Mouse (Mus musculus) forebrain, embryonic 12.5 days (tissue): ENCODE data around the gene Gm3005. TPM values are rescaled to one million over a fixed set of nuclear protein-coding genes. Genes with fewer than 3 reads are reported as not detected.
"Not testable (repeated sequence)": the region's sequence is repeated elsewhere in the genome, so short reads cannot be mapped to it uniquely, and the experiment has no call there.

Source experiments
- ATAC-seq: fragments of 200-750 bp; cut with Nextera tagmentation; 2 replicates; pipeline ENCODE4 v1.8.0; 2017; ENCODE audit warnings: moderate TSS enrichment; ENCODE audit not compliant: low FRiP score
- H3K27ac ChIP-seq: fragments of 300-500 bp; sonication (generic); 2 replicates; pipeline ENCODE4 v1.5.1; 2016; ENCODE audit warnings: mild to moderate bottlenecking
- H3K27me3 ChIP-seq: fragments of 300-500 bp; sonication (generic); 2 replicates; pipeline ENCODE4 v1.6.1; 2016; ENCODE audit warnings: mild to moderate bottlenecking
- H3K36me3 ChIP-seq: fragments of 300-500 bp; sonication (generic); replicated peaks from 2 replicates; pipeline ENCODE4 v1.6.1; 2016; ENCODE audit warnings: mild to moderate bottlenecking
- H3K4me1 ChIP-seq: fragments of 300-500 bp; sonication (generic); 2 replicates; pipeline ENCODE4 v1.6.1; 2016
- H3K4me2 ChIP-seq: fragments of 300-500 bp; sonication (generic); 2 replicates; pipeline ENCODE4 v1.6.1; 2016; ENCODE audit warnings: mild to moderate bottlenecking, moderate library complexity
- H3K4me3 ChIP-seq: fragments of 300-500 bp; sonication (generic); replicated peaks from 2 replicates; pipeline ENCODE4 v1.5.1; 2016; ENCODE audit warnings: mild to moderate bottlenecking
- H3K9ac ChIP-seq: fragments of 300-500 bp; sonication (generic); 2 replicates; pipeline ENCODE4 v1.6.1; 2016; ENCODE audit warnings: mild to moderate bottlenecking
- H3K9me3 ChIP-seq: fragments of 300-500 bp; sonication (generic); 2 replicates; pipeline ENCODE4 v1.6.1; 2016
- WGBS: fragments of 180-500 bp; shearing (Covaris S2); methylation state at CpG from one replicate; pipeline ENCODE4 v1.1.7; 2016; 5-methylcytosine and 5-hydroxymethylcytosine counted together
- polyA plus RNA-seq: library from polyadenylated mRNA; unstranded; fragments of >200 nt; fragmentation: Nextera tagmentation; extraction: Ambion mirVana; gene quantifications from 2 replicates; pipeline ENCODE4 v1.2.1, GENCODE M21; 2016

Gm3005 gene
- 2.2 TPM in 2 replicates for polyA plus RNA-seq

DNA sequence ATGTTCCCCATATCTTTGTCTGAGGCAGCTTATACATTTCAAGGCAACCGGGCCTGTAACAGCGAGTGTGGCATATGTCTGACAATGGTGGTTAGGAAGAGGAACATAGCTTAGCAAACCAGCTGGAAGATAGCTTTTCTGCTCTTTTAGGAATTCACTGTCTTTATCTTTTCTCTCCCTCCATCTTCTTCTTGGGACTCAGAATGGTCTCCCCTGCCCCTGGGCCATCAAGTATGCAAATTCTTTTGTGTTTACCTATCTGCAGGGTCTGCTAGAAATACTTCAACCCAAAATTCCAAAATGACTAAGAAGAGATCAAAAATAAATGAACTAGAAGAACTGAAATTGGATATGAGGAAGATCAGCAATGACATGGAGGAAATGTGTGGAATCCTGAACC is at the start of gene Gm3005:
TSS of gene Gm3005 (plus strand) at position 301 of the 400 bp plus-strand sequence.
- H3K36me3 ChIP-seq, H3K4me2 ChIP-seq, H3K4me1 ChIP-seq, ATAC-seq, H3K9ac ChIP-seq, H3K4me3 ChIP-seq, H3K27me3 ChIP-seq, H3K9me3 ChIP-seq, H3K27ac ChIP-seq: not testable (repeated sequence)
- WGBS = no CpG with 5 or more reads among the region's 2 CpGs

DNA sequence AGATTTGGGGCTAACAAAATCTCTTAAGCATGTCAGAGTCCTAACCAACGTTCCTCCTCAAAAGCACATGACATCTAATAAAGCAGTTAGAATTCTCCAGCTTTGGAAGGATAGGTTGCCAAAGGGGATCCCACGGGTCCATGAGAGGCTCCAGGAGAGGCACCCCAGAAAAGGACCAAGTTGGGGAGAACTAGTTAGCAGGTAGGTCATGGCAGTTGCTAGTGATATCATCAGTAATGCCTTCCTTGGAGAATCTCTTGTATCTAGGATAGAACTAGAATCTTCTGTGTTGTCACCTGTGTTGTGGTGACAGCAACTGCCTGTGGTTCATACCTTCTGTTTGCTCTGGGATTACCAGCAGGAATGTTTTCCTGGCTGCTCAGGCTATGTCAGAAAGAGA is 33.1 kb upstream of the Gm3005 start, which contains the start of gene Gm10413:
TSS of gene Gm10413 (plus strand) at position 301 of the 400 bp plus-strand sequence.
- H3K27ac ChIP-seq, H3K27me3 ChIP-seq, H3K4me1 ChIP-seq, H3K4me3 ChIP-seq, ATAC-seq, H3K4me2 ChIP-seq, H3K9ac ChIP-seq, H3K36me3 ChIP-seq, H3K9me3 ChIP-seq: not testable (repeated sequence)
- WGBS = no CpG with 5 or more reads among the region's 2 CpGs

DNA sequence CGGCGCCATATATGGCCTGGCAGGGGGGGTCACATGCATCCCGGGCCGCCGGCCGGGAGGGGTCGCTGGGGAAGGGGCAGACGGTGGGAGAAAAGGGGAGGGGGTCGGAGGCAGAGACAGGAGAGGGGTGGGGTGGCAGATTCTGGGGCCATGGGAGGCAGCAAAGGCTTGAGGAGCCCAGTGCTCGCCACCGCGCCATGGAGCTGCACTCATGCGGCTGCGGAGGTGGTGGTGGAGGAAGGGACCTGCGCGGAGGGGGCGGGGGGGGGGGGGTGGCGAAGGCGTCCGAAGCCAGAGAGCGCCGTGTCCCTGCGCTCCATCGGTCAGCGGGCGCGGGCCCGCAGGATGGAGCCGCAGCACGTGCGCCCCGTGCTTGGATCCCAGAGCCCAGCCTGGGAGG is 15.6 kb upstream of the Gm3005 start, which contains the start of gene Gm10409:
TSS of gene Gm10409 (plus strand) at position 301 of the 400 bp plus-strand sequence.
- not testable (repeated sequence) for H3K27ac ChIP-seq, H3K4me2 ChIP-seq, H3K9ac ChIP-seq, H3K9me3 ChIP-seq, H3K36me3 ChIP-seq, H3K4me1 ChIP-seq, H3K27me3 ChIP-seq, ATAC-seq, H3K4me3 ChIP-seq
- WGBS = no CpG with 5 or more reads among the region's 32 CpGs

DNA sequence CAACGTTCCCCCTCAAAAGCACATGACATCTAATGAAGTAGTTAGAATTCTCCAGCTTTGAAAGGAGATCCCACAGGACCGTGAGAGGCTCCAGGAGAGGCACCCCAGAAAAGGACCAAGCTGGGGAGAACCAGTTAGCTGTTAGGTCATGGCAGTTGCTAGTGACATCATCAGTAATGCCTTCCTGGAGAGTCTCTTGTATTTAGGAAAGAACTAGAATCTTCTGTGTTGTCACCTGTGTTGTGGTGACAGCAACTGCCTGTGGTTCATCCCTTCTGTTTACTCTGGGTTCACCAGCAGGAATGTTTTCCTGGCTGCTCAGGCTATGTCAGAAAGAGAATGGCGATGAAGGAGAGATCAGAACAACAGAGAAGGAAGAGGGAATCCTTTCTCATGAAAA is 21.2 kb downstream of the Gm3005 start, which contains the start of gene Gm10408:
TSS of gene Gm10408 (plus strand) at position 301 of the 400 bp plus-strand sequence.
- not testable (repeated sequence) for H3K4me1 ChIP-seq, H3K27me3 ChIP-seq, H3K4me2 ChIP-seq, ATAC-seq, H3K4me3 ChIP-seq, H3K9ac ChIP-seq, H3K9me3 ChIP-seq, H3K36me3 ChIP-seq, H3K27ac ChIP-seq
- WGBS = no CpG with 5 or more reads among the region's 3 CpGs

DNA sequence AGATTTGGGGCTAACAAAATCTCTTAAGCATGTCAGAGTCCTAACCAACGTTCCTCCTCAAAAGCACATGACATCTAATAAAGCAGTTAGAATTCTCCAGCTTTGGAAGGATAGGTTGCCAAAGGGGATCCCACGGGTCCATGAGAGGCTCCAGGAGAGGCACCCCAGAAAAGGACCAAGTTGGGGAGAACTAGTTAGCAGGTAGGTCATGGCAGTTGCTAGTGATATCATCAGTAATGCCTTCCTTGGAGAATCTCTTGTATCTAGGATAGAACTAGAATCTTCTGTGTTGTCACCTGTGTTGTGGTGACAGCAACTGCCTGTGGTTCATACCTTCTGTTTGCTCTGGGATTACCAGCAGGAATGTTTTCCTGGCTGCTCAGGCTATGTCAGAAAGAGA is 206.3 kb downstream of the Gm3005 start, which contains the start of gene Gm3012:
TSS of gene Gm3012 (plus strand) at position 301 of the 400 bp plus-strand sequence.
- not testable (repeated sequence) for H3K9ac ChIP-seq, H3K4me3 ChIP-seq, H3K27me3 ChIP-seq, H3K27ac ChIP-seq, H3K9me3 ChIP-seq, H3K36me3 ChIP-seq, ATAC-seq, H3K4me2 ChIP-seq, H3K4me1 ChIP-seq
- WGBS = no CpG with 5 or more reads among the region's 2 CpGs

Other genes starting within 250 kb of the Gm3005 start
- gene Gm5795, start 239.8 kb upstream of the Gm3005 start, polyA plus RNA-seq = not detected in 2 replicates
- gene D830030K20Rik, start 219.6 kb upstream of the Gm3005 start, polyA plus RNA-seq = 12.3 and 13.7 TPM in 2 replicates
- gene Gm2956, start 95.5 kb upstream of the Gm3005 start, polyA plus RNA-seq = 0.65 TPM in 1 of 2 replicates, not detected in the other
- not detected in 2 replicates for gene Gm10413, start 33.0 kb upstream of the Gm3005 start, polyA plus RNA-seq
- 3.7 and 4.5 TPM in 2 replicates for gene Gm10409, start 15.5 kb upstream of the Gm3005 start, polyA plus RNA-seq
- gene Gm10408, start 21.3 kb downstream of the Gm3005 start, polyA plus RNA-seq = not detected in 2 replicates
- not detected in 2 replicates for gene Gm3012, start 206.4 kb downstream of the Gm3005 start, polyA plus RNA-seq
- 3.7 and 4.5 TPM in 2 replicates for gene Gm3020, start 223.9 kb downstream of the Gm3005 start, polyA plus RNA-seq